Mouse (Mus musculus): ENCODE data around the gene Pcyt2.

DNA sequence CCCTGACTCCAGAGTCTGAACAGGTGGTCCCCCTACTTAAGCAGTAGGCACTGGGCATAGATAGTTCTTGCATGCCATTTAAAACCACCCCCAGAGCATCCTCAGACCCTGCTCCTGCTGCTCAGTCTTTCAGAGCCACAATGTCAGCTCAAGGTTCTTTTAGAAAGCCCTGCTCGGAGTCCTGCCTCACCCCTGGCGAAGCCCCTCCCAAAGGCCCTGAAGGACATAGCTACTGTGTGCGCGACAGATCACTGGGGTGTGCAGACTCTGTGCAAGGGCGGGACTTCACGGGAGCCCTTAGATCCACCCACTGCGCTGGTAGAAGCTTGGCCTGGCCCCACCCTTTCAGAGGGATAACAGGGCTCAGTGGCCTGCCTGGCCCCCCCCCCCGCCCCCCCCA is 8.5 kb downstream of the Pcyt2 start:
- no peak for TF ChIP-seq CTCF (IDR thresholded peaks at IDR 0.05; ENCODE audit: insufficient read depth, low read depth, low read length)
- no peak for TF ChIP-seq POLR2A (IDR thresholded peaks at IDR 0.05; ENCODE audit: insufficient read depth, low read depth, low read length)
